In genomic region chr9:80068735-80069315, GRCm38 (mm10) we compare ENCODE assay signal across 8 mouse cellular contexts. TPM values are rescaled to one million over a fixed set of nuclear protein-coding genes. Genes with fewer than 3 reads are reported as not detected.
DNase-seq lines count a peak whose midpoint lies in the region; ATAC-seq and TF ChIP-seq lines count a peak whose summit lies in the region.

No protein-coding gene starts in this region.

- intact Hi-C loops in gastrocnemius, postnatal 36 days (cut with DNase I): no loop called here

- peak overlapping the region; percentile 73 for H3K4me2 ChIP-seq in heart, embryonic 15.5 days
- H3K4me2 ChIP-seq in hindbrain, embryonic 16.5 days (ENCODE audit: low read length): peak overlapping the region; percentile 63
- H3K4me2 ChIP-seq in midbrain, embryonic 13.5 days (replicated peaks): peak overlapping the region; percentile 59

- no peaks in the 10 kb centered on the region for H3K27me3 ChIP-seq in heart, embryonic 15.5 days
- no peaks in the 10 kb centered on the region for H3K27me3 ChIP-seq in hindbrain, embryonic 16.5 days (replicated peaks; ENCODE audit: control insufficient read depth, insufficient read depth, low read length)
- no peaks in the 10 kb centered on the region for H3K27me3 ChIP-seq in midbrain, embryonic 13.5 days

- H3K4me1 ChIP-seq in heart, embryonic 15.5 days (replicated peaks): peaks cover 46% of the 10 kb centered on the region
- peaks cover 24% of the 10 kb centered on the region for H3K4me1 ChIP-seq in bone marrow macrophage, adult 2 months (ENCODE audit: control insufficient read depth, insufficient read depth, low read length)
- peaks cover 20% of the 10 kb centered on the region for H3K4me1 ChIP-seq in hindbrain, embryonic 16.5 days (ENCODE audit: control insufficient read depth, insufficient read depth, low read depth, low read length)
- peaks cover 34% of the 10 kb centered on the region for H3K4me1 ChIP-seq in midbrain, embryonic 13.5 days (replicated peaks)

- H3K9ac ChIP-seq in heart, embryonic 15.5 days: peak overlapping the region; percentile 99
- H3K9ac ChIP-seq in hindbrain, embryonic 16.5 days (ENCODE audit: low read depth, low read length): no peak overlapping the region
- H3K9ac ChIP-seq in midbrain, embryonic 13.5 days (replicated peaks): peak overlapping the region; percentile 99

- H3K27ac ChIP-seq in heart, embryonic 15.5 days: peak overlapping the region; percentile 99; the same call in 1 of the 2 replicates
- no peak overlapping the region for H3K27ac ChIP-seq in bone marrow macrophage, adult 2 months (ENCODE audit: insufficient read depth, low read depth, low read length)
- no peak overlapping the region for H3K27ac ChIP-seq in hindbrain, embryonic 16.5 days (ENCODE audit: low read depth, low read length)
- H3K27ac ChIP-seq in midbrain, embryonic 13.5 days: no peak overlapping the region

- no peaks in the 10 kb centered on the region for H3K36me3 ChIP-seq in heart, embryonic 15.5 days
- H3K36me3 ChIP-seq in hindbrain, embryonic 16.5 days (ENCODE audit: control insufficient read depth, insufficient read depth, low read length): no peaks in the 10 kb centered on the region
- H3K36me3 ChIP-seq in midbrain, embryonic 13.5 days: no peaks in the 10 kb centered on the region

- peak overlapping the region; percentile 98 for H3K4me3 ChIP-seq in heart, embryonic 15.5 days
- peak overlapping the region; percentile 96 for H3K4me3 ChIP-seq in bone marrow macrophage, adult 2 months (ENCODE audit: insufficient read depth, low read length)
- peak overlapping the region; percentile 68 for H3K4me3 ChIP-seq in hindbrain, embryonic 16.5 days (ENCODE audit: low read length)
- H3K4me3 ChIP-seq in midbrain, embryonic 13.5 days (replicated peaks): peak overlapping the region; percentile 87

- ATAC-seq in heart, embryonic 15.5 days (replicated peaks; ENCODE audit: insufficient number of reproducible peaks, insufficient read depth, low FRiP score, low read depth): no peak
- ATAC-seq in hindbrain, embryonic 16.5 days: no peak
- no peak for ATAC-seq in midbrain, embryonic 13.5 days

- TF ChIP-seq CTCF in bone marrow macrophage, adult 2 months (IDR thresholded peaks at IDR 0.05; ENCODE audit: low read depth, low read length): no peak

- no peaks in the 10 kb centered on the region for H3K9me3 ChIP-seq in heart, embryonic 15.5 days (replicated peaks)
- H3K9me3 ChIP-seq in hindbrain, embryonic 16.5 days (ENCODE audit: control insufficient read depth, low read length): no peaks in the 10 kb centered on the region
- H3K9me3 ChIP-seq in midbrain, embryonic 13.5 days: no peaks in the 10 kb centered on the region

- 32% methylated on average over 11 of the region's 11 CpGs for WGBS in heart, embryonic 15.5 days
- WGBS in hindbrain, embryonic 16.5 days: 31% methylated on average over 11 of the region's 11 CpGs
- 57% methylated on average over 11 of the region's 11 CpGs for WGBS in midbrain, embryonic 13.5 days

- TF ChIP-seq POLR2A in bone marrow macrophage, adult 2 months (IDR thresholded peaks at IDR 0.05; ENCODE audit: borderline replicate concordance, low read depth, low read length): no peak

- DNase-seq in heart, postnatal 4 days: no peak
- no peak for DNase-seq in T-cell, adult 2 months (ENCODE audit: low spot score)
- no peak for DNase-seq in gastrocnemius, postnatal 36 days
- no peak for DNase-seq in layer of hippocampus, postnatal 36 days

RNA-seq across cellular contexts. Expression of gene Senp6, which starts 2.1 kb away (rescaled TPM):
- 33.5 and 35.0 TPM in 2 replicates for polyA plus RNA-seq in heart, embryonic 15.5 days (2015; fragmentation: Nextera tagmentation; extraction: Ambion mirVana)
- total RNA-seq in heart, postnatal 4 days (2021): 100 to 1,000 TPM; 101 to 104 TPM
- polyA plus RNA-seq in bone marrow macrophage, adult 2 months (2012; ENCODE audit: insufficient read depth, insufficient read length, missing spikeins): 42.4 and 42.7 TPM in 2 replicates
- polyA plus RNA-seq in hindbrain, embryonic 16.5 days (2015; fragmentation: Nextera tagmentation; extraction: Ambion mirVana): 36.5 and 43.8 TPM in 2 replicates
- polyA plus RNA-seq in midbrain, embryonic 13.5 days (2015; fragmentation: Nextera tagmentation; extraction: Ambion mirVana): 57.7 and 63.6 TPM in 2 replicates
- total RNA-seq in gastrocnemius, postnatal 36 days (2021): 10 to 100 TPM; 42.8 to 48.2 TPM
- total RNA-seq in layer of hippocampus, postnatal 36 days (2021): 100 to 1,000 TPM; 107 TPM

RNA-seq across cellular contexts. Expression of gene Filip1, which starts 56.2 kb away (rescaled TPM):
- 28.2 and 36.6 TPM in 2 replicates for polyA plus RNA-seq in heart, embryonic 15.5 days (2015; fragmentation: Nextera tagmentation; extraction: Ambion mirVana)
- 100 to 1,000 TPM; 101 to 114 TPM for total RNA-seq in heart, postnatal 4 days (2021)
- polyA plus RNA-seq in bone marrow macrophage, adult 2 months (2012; ENCODE audit: insufficient read depth, insufficient read length, missing spikeins): not detected in 2 replicates
- 1.9 and 2.5 TPM in 2 replicates for polyA plus RNA-seq in hindbrain, embryonic 16.5 days (2015; fragmentation: Nextera tagmentation; extraction: Ambion mirVana)
- polyA plus RNA-seq in midbrain, embryonic 13.5 days (2015; fragmentation: Nextera tagmentation; extraction: Ambion mirVana): 4.6 and 5.0 TPM in 2 replicates
- total RNA-seq in gastrocnemius, postnatal 36 days (2021): 100 to 1,000 TPM in 1 of 2 experiments, 10 to 100 TPM in 1; 78.1 to 103 TPM
- total RNA-seq in layer of hippocampus, postnatal 36 days (2021): 10 to 100 TPM in 1 of 2 experiments, 1 to 10 TPM in 1; 8.5 to 10.3 TPM
